Mouse (Mus musculus) layer of hippocampus, adult 2 months (tissue): ENCODE data around the gene Arnt2. TPM values are rescaled to one million over a fixed set of nuclear protein-coding genes. Genes with fewer than 3 reads are reported as not detected.

Experiments
- DNase-seq, 2 experiments: peaks; one replicate each; pipeline ENCODE4 v3.0.0; 2022; ENCODE audit warnings: low spot score in 2 of 2
- H3K27ac ChIP-seq: fragments of 200-600 bp; 2 replicates; pipeline ENCODE4 v1.8.1; 2022
- H3K4me3 ChIP-seq: fragments of 200-600 bp; 2 replicates; pipeline ENCODE4 v1.8.1; 2022; ENCODE audit warnings: mild to moderate bottlenecking
- CTCF ChIP-seq: fragments of 200-600 bp; conservative IDR thresholded peaks from 2 replicates; pipeline ENCODE4 v1.8.1; 2022; ENCODE audit warnings: antibody characterized with exemption, mild to moderate bottlenecking, moderate library complexity
- long read RNA-seq, 2 experiments: library from polyadenylated mRNA; stranded (forward); transcript quantifications; one replicate each; pipeline ENCODE4 v2.0.0; 2021; ENCODE audit warnings: borderline mapping rate in 2 of 2
- total RNA-seq, 2 experiments: library from RNA; stranded (reverse); gene quantifications; 2 replicates each; pipeline ENCODE4 v1.2.3; 2021

Arnt2 gene
- 100 to 1,000 TPM; 146 to 163 TPM for total RNA-seq
- long read RNA-seq, experiment 1, full-length matches to known transcripts = 24 of 107 reads
- long read RNA-seq, experiment 1, partial matches to known transcripts = 10 of 107 reads
- long read RNA-seq, experiment 1, other reads (novel, unspliced or antisense) = 73 of 107 reads
- long read RNA-seq, experiment 2, full-length matches to known transcripts = 40 of 123 reads
- long read RNA-seq, experiment 2, partial matches to known transcripts = 20 of 123 reads
- long read RNA-seq, experiment 2, other reads (novel, unspliced or antisense) = 63 of 123 reads

GRCm38 (mm10) chr7:84409896-84410521 is at the start of gene Arnt2:
TSS of gene Arnt2 (minus strand) at chr7:84410176.
- peak; percentile 55 for TF ChIP-seq CTCF
- DNase-seq = peak; percentile 68 to 76
- Histone ChIP-seq H3K4me3 (peak within 1 kb of the TSS; percentile 91), H3K27ac (peak within 1 kb of the TSS; percentile 99)

DNA sequence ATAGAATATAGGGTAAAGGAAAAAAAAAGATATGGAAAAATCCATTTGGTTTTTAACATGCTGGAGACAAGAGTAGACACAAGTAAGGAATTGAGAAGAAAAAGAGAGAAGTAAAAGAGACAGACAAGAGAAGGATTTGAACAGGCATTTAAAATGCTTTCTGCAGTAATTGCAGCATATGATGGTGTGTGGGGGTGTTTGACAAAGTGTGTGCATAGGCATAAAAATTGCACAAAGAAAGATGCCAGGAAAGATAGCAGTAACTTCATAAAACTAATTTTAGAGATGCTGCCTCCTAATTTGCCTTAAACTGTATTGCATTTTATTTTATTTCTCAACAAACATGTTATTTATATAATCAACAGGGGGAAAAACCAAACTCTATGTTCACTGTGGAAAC is 41.7 kb upstream of the Arnt2 start:
- DNase-seq = no peak
- TF ChIP-seq CTCF = no peak
- peak overlapping the region; percentile 72; the same call in 1 of the 2 replicates for H3K27ac ChIP-seq
- no peak overlapping the region for H3K4me3 ChIP-seq

DNA sequence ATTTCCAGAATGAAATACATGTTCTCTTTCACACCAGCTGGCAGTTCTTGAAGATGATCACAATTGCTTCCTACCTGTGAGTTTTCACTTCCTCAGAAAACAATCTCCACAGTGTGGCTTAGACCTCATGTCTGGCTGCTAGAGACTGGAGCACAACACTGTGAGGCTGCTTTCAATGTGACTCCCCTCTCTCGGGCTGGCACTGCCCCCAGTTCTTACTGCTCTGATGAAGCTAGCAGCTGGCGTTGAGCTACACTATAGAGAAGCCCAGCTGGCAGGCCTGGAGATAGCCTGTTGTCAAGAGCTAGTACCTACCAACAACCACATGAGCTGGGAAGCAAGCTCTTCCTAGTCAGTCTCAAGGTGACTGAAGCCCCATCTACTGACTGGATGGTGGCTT is 39.1 kb upstream of the Arnt2 start:
- DNase-seq = peak; percentile 76 to 80
- H3K4me3 ChIP-seq = no peak overlapping the region
- no peak for TF ChIP-seq CTCF
- H3K27ac ChIP-seq = peak overlapping the region; percentile 85

- Histone ChIP-seq H3K4me3 (no peak overlapping the region), H3K27ac (peak overlapping the region; percentile 85)
- no peak for DNase-seq
- TF ChIP-seq CTCF = no peak
Observed at GRCm38 (mm10) chr7:84448512-84448911, 38.5 kb upstream of the Arnt2 start.

DNA sequence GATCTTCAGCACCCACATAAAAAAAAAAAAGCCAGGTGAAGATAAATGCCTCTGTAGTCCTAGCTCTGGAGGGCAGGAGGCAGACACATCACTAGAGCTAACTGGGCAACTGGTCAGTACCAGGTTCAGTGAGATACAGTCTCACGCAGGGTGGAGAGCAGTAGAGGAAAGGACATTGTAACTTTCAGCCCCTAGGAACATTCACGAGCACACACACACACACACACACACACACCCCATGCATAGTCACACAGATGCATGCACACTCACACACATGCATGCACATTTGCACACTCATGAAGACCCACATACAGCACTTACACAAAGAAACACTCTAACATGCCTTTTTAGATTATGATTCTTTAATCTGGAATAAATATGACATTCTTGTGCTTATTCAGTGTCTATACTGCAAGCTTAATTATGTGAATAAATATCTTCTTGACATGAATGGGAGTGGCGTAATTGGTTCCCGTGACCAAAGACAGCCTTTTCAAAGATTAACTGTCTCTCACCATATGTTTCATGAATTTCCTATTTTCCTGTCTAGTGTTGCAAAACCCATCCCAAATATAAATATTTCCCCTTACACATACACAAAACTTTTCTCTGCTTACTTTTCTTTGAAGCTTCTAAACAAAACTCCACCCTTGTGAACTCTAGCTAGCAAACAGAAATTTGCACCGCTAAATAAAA is 37.9 kb upstream of the Arnt2 start:
- no peak for DNase-seq
- TF ChIP-seq CTCF = no peak
- no peak overlapping the region for H3K4me3 ChIP-seq
- peak overlapping the region; percentile 85 for H3K27ac ChIP-seq

DNA sequence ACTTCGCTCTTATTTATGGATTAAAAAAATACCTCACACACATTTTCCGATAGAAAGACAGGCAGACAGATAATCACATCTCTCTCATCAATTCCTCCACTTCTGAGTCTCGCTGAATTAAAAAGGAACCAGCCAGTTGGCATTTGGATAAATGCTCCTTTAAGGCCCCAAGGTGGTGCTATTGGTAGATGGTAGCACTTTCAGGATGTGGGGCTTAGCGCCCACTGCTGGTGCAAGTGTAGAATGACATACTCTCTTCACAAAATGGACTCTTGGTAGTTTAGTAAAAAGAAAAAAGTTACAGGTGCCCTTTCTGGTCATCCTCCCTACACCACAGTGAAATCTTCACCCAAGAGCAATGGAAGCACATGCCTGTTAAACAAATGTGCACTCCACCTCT is 37.1 kb upstream of the Arnt2 start:
- peak; percentile 69 to 70 for DNase-seq
- TF ChIP-seq CTCF = peak; percentile 99
- H3K4me3 ChIP-seq = no peak overlapping the region
- H3K27ac ChIP-seq = peak overlapping the region; percentile 55; the same call in 1 of the 2 replicates

- no peak for DNase-seq
- TF ChIP-seq CTCF = no peak
- Histone ChIP-seq H3K4me3 (no peak overlapping the region), H3K27ac (no peak overlapping the region)
Observed at GRCm38 (mm10) chr7:84442343-84442911, 32.5 kb upstream of the Arnt2 start.

DNA sequence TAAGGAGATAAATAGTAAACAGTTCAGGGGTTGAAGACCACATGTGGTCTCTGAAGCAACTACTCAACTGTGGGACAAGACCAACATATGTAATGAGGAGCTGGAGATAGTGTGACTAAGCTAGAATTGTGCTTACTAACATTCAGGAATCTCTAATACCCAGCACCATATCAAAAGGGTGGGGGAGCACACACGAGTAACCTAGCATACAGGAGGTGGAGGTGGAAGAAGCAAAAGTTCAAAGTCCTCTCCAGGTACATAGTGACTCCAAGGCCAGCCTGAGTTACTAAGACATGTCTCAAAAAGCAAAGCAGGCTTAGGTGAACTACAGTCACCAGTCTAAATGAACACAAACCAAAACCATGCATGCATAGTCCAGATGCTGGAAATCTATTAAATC is 29.6 kb upstream of the Arnt2 start:
- TF ChIP-seq CTCF = no peak
- Histone ChIP-seq H3K27ac (no peak overlapping the region), H3K4me3 (no peak overlapping the region)
- DNase-seq = no peak

- no peak overlapping the region for H3K4me3 ChIP-seq
- no peak for DNase-seq
- no peak for TF ChIP-seq CTCF
- H3K27ac ChIP-seq = no peak overlapping the region
Observed at GRCm38 (mm10) chr7:84434901-84435300, 24.9 kb upstream of the Arnt2 start.

GRCm38 (mm10) chr7:84432151-84432550 is 22.2 kb upstream of the Arnt2 start:
- no peak overlapping the region for H3K4me3 ChIP-seq
- peak overlapping the region; percentile 71 for H3K27ac ChIP-seq
- peak; percentile 16 to 61 for DNase-seq
- no peak for TF ChIP-seq CTCF

- Histone ChIP-seq H3K27ac (no peak overlapping the region), H3K4me3 (no peak overlapping the region)
- no peak for DNase-seq
- TF ChIP-seq CTCF = no peak
Observed at GRCm38 (mm10) chr7:84427221-84427620, 17.2 kb upstream of the Arnt2 start.

DNA sequence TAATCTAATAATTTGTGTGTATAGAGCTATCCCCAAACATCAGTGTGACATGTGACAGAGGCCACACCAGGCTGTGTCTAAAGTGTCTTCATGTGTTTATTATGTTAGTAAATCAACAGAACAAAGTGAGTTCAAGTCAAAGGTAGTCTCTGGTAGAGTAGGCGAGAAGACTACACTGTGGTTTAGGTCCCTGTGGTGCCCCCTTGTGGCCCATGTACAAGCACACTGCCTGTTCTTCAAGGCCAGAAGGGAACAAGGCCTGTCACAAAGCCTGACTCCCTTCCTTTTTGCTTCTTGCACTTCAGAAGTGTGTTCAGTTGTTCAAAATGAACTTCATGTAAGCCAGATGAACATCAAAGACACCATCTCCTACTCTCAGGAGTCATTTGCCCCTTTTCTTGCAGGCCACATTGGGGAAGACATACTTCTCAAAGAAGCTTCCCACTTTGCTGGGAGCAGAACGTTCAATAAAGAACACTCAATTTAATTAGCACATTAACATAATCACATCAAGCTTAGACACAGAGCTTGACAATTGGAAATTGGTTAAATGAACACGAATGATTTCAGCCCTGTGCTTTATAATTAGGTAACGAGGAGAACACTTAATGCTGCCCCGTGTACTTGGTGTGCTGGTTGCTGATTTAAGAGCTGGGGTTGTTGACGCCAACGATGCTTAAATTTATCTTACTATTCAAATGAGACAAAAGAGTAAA is 14.9 kb upstream of the Arnt2 start:
- TF ChIP-seq CTCF = peak; percentile 73
- H3K4me3 ChIP-seq = no peak overlapping the region
- H3K27ac ChIP-seq = peak overlapping the region; percentile 57
- DNase-seq = peak in 1 of 2 experiments; percentile 53
